Mouse (Mus musculus): Measurements from ENCODE around the gene Gm17482.

Gene Gm17482

GRCm38 (mm10) chr6:115245500-115246058 is 18.4 kb downstream of the Gm17482 start:
- no peak for DNase-seq (ENCODE audit: inconsistent age in 2 of 2, low spot score in 1 of 2)

- DNase-seq (ENCODE audit: inconsistent age in 2 of 2, low spot score in 1 of 2) = peak in 1 of 2 experiments; percentile 42
These were observed 24.4 kb downstream of the Gm17482 start for GRCm38 (mm10) chr6:115251531-115251985.

GRCm38 (mm10) chr6:115252099-115252873 is 25.1 kb downstream of the Gm17482 start, which contains the start of gene Timp4:
TSS of gene Timp4 (minus strand) at chr6:115252205.
- DNase-seq (ENCODE audit: inconsistent age in 2 of 2, low spot score in 1 of 2) = no peak

GRCm38 (mm10) chr6:115255171-115255570 is 28.0 kb downstream of the Gm17482 start:
- peak in 1 of 2 experiments; percentile 38 for DNase-seq (ENCODE audit: inconsistent age in 2 of 2, low spot score in 1 of 2)

- DNase-seq (ENCODE audit: inconsistent age in 2 of 2, low spot score in 1 of 2) = no peak
These were observed 33.4 kb downstream of the Gm17482 start for GRCm38 (mm10) chr6:115260507-115260906.

- no peak for DNase-seq (ENCODE audit: inconsistent age in 2 of 2, low spot score in 1 of 2)
These were observed 39.6 kb downstream of the Gm17482 start for GRCm38 (mm10) chr6:115266791-115267190.

- DNase-seq (ENCODE audit: inconsistent age in 2 of 2, low spot score in 1 of 2) = peak; percentile 65 to 92
These were observed 40.8 kb downstream of the Gm17482 start for GRCm38 (mm10) chr6:115267916-115268315.

- no peak for DNase-seq (ENCODE audit: inconsistent age in 2 of 2, low spot score in 1 of 2)
These were observed 41.6 kb downstream of the Gm17482 start for GRCm38 (mm10) chr6:115268551-115269385.

- no peak for DNase-seq (ENCODE audit: inconsistent age in 2 of 2, low spot score in 1 of 2)
These were observed 42.4 kb downstream of the Gm17482 start for GRCm38 (mm10) chr6:115269561-115269960.

GRCm38 (mm10) chr6:115270085-115270484 is 42.9 kb downstream of the Gm17482 start:
- DNase-seq (ENCODE audit: inconsistent age in 2 of 2, low spot score in 1 of 2) = no peak

GRCm38 (mm10) chr6:115271326-115271725 is 44.2 kb downstream of the Gm17482 start:
- DNase-seq (ENCODE audit: inconsistent age in 2 of 2, low spot score in 1 of 2) = no peak

- DNase-seq (ENCODE audit: inconsistent age in 2 of 2, low spot score in 1 of 2) = peak; percentile 38 to 75
These were observed 44.7 kb downstream of the Gm17482 start for GRCm38 (mm10) chr6:115271866-115272271.

GRCm38 (mm10) chr6:115273346-115273745 is 46.2 kb downstream of the Gm17482 start:
- no peak for DNase-seq (ENCODE audit: inconsistent age in 2 of 2, low spot score in 1 of 2)

GRCm38 (mm10) chr6:115274705-115275104 is 47.6 kb downstream of the Gm17482 start:
- no peak for DNase-seq (ENCODE audit: inconsistent age in 2 of 2, low spot score in 1 of 2)

- DNase-seq (ENCODE audit: inconsistent age in 2 of 2, low spot score in 1 of 2) = no peak
These were observed 48.1 kb downstream of the Gm17482 start for GRCm38 (mm10) chr6:115275116-115275815.

GRCm38 (mm10) chr6:115278086-115278485 is 50.9 kb downstream of the Gm17482 start:
- no peak for DNase-seq (ENCODE audit: inconsistent age in 2 of 2, low spot score in 1 of 2)

GRCm38 (mm10) chr6:115279639-115280038 is 52.5 kb downstream of the Gm17482 start:
- no peak for DNase-seq (ENCODE audit: inconsistent age in 2 of 2, low spot score in 1 of 2)

- no peak for DNase-seq (ENCODE audit: inconsistent age in 2 of 2, low spot score in 1 of 2)
These were observed 57.0 kb downstream of the Gm17482 start for GRCm38 (mm10) chr6:115284153-115284552.

GRCm38 (mm10) chr6:115286441-115286840 is 59.3 kb downstream of the Gm17482 start:
- DNase-seq (ENCODE audit: inconsistent age in 2 of 2, low spot score in 1 of 2) = no peak

GRCm38 (mm10) chr6:115288223-115288622 is 61.1 kb downstream of the Gm17482 start:
- DNase-seq (ENCODE audit: inconsistent age in 2 of 2, low spot score in 1 of 2) = no peak

- DNase-seq (ENCODE audit: inconsistent age in 2 of 2, low spot score in 1 of 2) = no peak
These were observed 63.4 kb downstream of the Gm17482 start for GRCm38 (mm10) chr6:115290561-115290960.
